Mouse (Mus musculus): ENCODE results near the gene Olfr702.
A peak's percentile ranks its signal among the peaks of the same experiment; 100 is the strongest.

Gene Olfr702

GRCm38 (mm10) chr7:106833793-106834192 lies at the start of gene Olfr702:
Gene Olfr702 (minus strand): TSS chr7:106833893.
- no peak for DNase-seq (ENCODE audit: low read depth, low spot score)

GRCm38 (mm10) chr7:106876791-106877190 lies 43.1 kb upstream of the Olfr702 start, which contains the start of gene Olfr705:
Gene Olfr705 (minus strand): TSS chr7:106876891.
- no peaks in the 10 kb centered on the region for H3K27me3 ChIP-seq (ENCODE audit: control insufficient read depth, insufficient read depth, low read length, poor library complexity, severe bottlenecking)
- DNase-seq (ENCODE audit: low read depth, low spot score), result no peak
- H3K36me3 ChIP-seq (ENCODE audit: control insufficient read depth, insufficient read depth, low read length, poor library complexity, severe bottlenecking), result no peaks in the 10 kb centered on the region

More at GRCm38 (mm10) chr7:106833793-106834192, at the start of gene Olfr702:
- H3K36me3 ChIP-seq (ENCODE audit: control insufficient read depth, insufficient read depth, low read length, poor library complexity, severe bottlenecking), result no peaks in the 10 kb centered on the region
- no peaks in the 10 kb centered on the region for H3K27me3 ChIP-seq (ENCODE audit: control insufficient read depth, insufficient read depth, low read length, poor library complexity, severe bottlenecking)

DNA sequence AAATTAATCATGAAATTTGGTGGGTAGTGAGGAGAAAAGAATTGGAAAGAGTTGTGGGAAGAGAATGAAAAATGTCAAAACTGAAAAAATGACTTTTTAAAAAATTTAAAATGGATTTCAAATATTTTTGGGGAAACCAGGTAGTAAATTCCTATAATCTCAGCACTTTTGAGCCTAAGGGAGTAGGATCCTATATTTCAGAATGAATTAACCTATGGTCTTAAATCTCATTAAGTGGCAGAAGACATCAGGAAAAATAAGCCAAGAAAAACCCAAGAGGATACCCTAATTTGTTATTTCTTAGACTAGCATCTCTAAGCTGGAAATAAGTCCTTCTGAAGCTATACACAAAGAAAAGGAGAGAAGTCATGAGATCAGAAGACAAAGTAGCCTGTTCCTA lies 29.2 kb upstream of the Olfr702 start, which contains the start of gene Olfr704:
Olfr704 (plus strand) TSS at position 301 of the 400 bp plus-strand sequence.
- no peaks in the 10 kb centered on the region for H3K27me3 ChIP-seq (ENCODE audit: control insufficient read depth, insufficient read depth, low read length, poor library complexity, severe bottlenecking)
- no peak for DNase-seq (ENCODE audit: low read depth, low spot score)
- H3K36me3 ChIP-seq (ENCODE audit: control insufficient read depth, insufficient read depth, low read length, poor library complexity, severe bottlenecking), result no peaks in the 10 kb centered on the region

GRCm38 (mm10) chr7:106843060-106843459 lies 9.4 kb upstream of the Olfr702 start, which contains the start of gene Olfr703:
Gene Olfr703 (plus strand): TSS chr7:106843360.
- no peaks in the 10 kb centered on the region for H3K36me3 ChIP-seq (ENCODE audit: control insufficient read depth, insufficient read depth, low read length, poor library complexity, severe bottlenecking)
- no peaks in the 10 kb centered on the region for H3K27me3 ChIP-seq (ENCODE audit: control insufficient read depth, insufficient read depth, low read length, poor library complexity, severe bottlenecking)
- DNase-seq (ENCODE audit: low read depth, low spot score), result no peak

- DNase-seq (ENCODE audit: low read depth, low spot score), result no peak
- H3K36me3 ChIP-seq (ENCODE audit: control insufficient read depth, insufficient read depth, low read length, poor library complexity, severe bottlenecking), result no peaks in the 10 kb centered on the region
- H3K27me3 ChIP-seq (ENCODE audit: control insufficient read depth, insufficient read depth, low read length, poor library complexity, severe bottlenecking), result no peaks in the 10 kb centered on the region
Observed at GRCm38 (mm10) chr7:106818414-106818813, 15.3 kb downstream of the Olfr702 start.

- Histone ChIP-seq H3K36me3 (ENCODE audit: control insufficient read depth, insufficient read depth, low read length, poor library complexity, severe bottlenecking) (no peaks in the 10 kb centered on the region), H3K27me3 (ENCODE audit: control insufficient read depth, insufficient read depth, low read length, poor library complexity, severe bottlenecking) (no peaks in the 10 kb centered on the region)
- DNase-seq (ENCODE audit: low read depth, low spot score), result peak; percentile 77
Observed at GRCm38 (mm10) chr7:106815775-106816174, 17.9 kb downstream of the Olfr702 start.

GRCm38 (mm10) chr7:106813829-106814228 lies 19.9 kb downstream of the Olfr702 start, which contains the start of gene Olfr701:
Gene Olfr701 (plus strand): TSS chr7:106814129.
- Histone ChIP-seq H3K36me3 (ENCODE audit: control insufficient read depth, insufficient read depth, low read length, poor library complexity, severe bottlenecking) (no peaks in the 10 kb centered on the region), H3K27me3 (ENCODE audit: control insufficient read depth, insufficient read depth, low read length, poor library complexity, severe bottlenecking) (no peaks in the 10 kb centered on the region)
- DNase-seq (ENCODE audit: low read depth, low spot score), result no peak

DNA sequence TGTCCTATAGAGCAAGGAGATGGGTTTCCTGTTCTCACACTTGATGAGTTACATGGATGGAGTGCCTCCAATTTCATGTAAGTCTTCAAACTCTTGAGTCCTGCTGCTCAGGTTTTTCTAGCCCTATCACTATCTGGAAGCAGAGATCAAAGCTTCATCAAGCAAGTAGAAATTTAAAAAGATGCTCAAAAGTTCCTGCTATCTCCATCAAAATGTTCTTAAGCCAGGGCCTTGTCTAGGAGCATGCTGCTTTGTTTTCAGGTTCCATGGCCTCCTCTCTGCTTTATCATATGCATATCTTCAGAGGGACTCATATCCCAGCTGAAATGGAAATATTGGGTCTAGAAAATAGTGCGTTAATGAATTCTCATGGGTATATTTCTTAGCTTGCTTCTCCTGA lies 25.0 kb downstream of the Olfr702 start, which contains the start of gene Olfr700:
Olfr700 (minus strand) TSS at position 101 of the 400 bp plus-strand sequence.
- no peak for DNase-seq (ENCODE audit: low read depth, low spot score)
- no peaks in the 10 kb centered on the region for H3K36me3 ChIP-seq (ENCODE audit: control insufficient read depth, insufficient read depth, low read length, poor library complexity, severe bottlenecking)
- H3K27me3 ChIP-seq (ENCODE audit: control insufficient read depth, insufficient read depth, low read length, poor library complexity, severe bottlenecking), result no peaks in the 10 kb centered on the region

DNA sequence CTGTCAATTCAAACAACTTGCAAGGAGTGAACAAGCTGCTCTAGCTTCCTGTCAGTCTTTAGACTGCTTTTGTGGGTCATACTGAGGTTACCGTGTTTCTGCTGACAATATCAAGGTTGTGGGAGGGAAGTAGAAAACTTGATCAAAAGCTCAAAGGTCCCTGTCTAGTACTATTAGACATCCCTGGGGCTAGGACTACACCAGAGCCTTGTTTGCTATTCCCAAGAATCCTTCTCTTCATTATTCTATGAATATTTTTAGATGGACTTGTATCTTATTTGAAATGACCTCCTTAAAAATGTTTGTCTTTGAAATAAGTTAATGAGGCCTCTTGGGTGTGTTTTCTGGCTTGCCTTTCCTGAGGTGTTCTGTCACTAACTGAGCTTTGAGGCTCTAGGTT lies 40.6 kb downstream of the Olfr702 start, which contains the start of gene Olfr699:
Olfr699 (minus strand) TSS at position 101 of the 400 bp plus-strand sequence.
- DNase-seq (ENCODE audit: low read depth, low spot score), result no peak
- no peaks in the 10 kb centered on the region for H3K27me3 ChIP-seq (ENCODE audit: control insufficient read depth, insufficient read depth, low read length, poor library complexity, severe bottlenecking)
- H3K36me3 ChIP-seq (ENCODE audit: control insufficient read depth, insufficient read depth, low read length, poor library complexity, severe bottlenecking), result no peaks in the 10 kb centered on the region

- Histone ChIP-seq H3K27me3 (ENCODE audit: control insufficient read depth, insufficient read depth, low read length, poor library complexity, severe bottlenecking) (no peaks in the 10 kb centered on the region), H3K36me3 (ENCODE audit: control insufficient read depth, insufficient read depth, low read length, poor library complexity, severe bottlenecking) (no peaks in the 10 kb centered on the region)
- DNase-seq (ENCODE audit: low read depth, low spot score), result peak; percentile 63
Observed at GRCm38 (mm10) chr7:106788330-106788729, 45.4 kb downstream of the Olfr702 start.
